Mouse (Mus musculus): ENCODE data around the gene Pdia6. TPM values are rescaled to one million over a fixed set of nuclear protein-coding genes. Genes with fewer than 3 reads are reported as not detected.

Pdia6 gene
- polyA plus RNA-seq, 1 experiment from 2014 or later, result 657 TPM

DNA sequence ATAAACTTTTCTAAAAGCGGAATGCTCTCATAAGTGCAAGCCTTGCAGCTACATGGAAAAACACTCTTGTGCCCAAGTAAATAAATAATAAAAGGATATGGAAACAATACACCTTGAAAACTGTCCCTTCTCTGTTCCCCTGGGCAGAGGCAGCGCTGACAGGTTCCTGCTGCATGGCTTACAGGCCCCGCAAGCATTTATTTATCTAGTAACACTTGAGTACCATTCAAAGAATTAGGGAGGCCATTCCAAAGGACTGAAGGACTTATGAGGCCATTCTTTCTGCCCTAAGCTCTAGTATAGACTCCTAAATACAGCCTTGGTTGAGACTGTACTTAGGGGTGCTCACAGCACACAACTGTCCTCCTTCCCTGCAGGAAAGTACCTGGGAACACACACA is 52.1 kb downstream of the Pdia6 start:
- no peak for DNase-seq (ENCODE audit: low spot score)
- Histone ChIP-seq H3K4me3 (no peak overlapping the region), H3K27ac (no peak overlapping the region), H3K9me3 (replicated peaks) (no peaks in the 10 kb centered on the region), H3K36me3 (no peaks in the 10 kb centered on the region), H3K4me1 (no peaks in the 10 kb centered on the region; the same call in 1 of the 2 replicates), H3K27me3 (ENCODE audit: low read depth, poor library complexity, severe bottlenecking) (peaks cover 20% of the 10 kb centered on the region)
- 88% methylated on average over 3 of the region's 3 CpGs for WGBS

DNA sequence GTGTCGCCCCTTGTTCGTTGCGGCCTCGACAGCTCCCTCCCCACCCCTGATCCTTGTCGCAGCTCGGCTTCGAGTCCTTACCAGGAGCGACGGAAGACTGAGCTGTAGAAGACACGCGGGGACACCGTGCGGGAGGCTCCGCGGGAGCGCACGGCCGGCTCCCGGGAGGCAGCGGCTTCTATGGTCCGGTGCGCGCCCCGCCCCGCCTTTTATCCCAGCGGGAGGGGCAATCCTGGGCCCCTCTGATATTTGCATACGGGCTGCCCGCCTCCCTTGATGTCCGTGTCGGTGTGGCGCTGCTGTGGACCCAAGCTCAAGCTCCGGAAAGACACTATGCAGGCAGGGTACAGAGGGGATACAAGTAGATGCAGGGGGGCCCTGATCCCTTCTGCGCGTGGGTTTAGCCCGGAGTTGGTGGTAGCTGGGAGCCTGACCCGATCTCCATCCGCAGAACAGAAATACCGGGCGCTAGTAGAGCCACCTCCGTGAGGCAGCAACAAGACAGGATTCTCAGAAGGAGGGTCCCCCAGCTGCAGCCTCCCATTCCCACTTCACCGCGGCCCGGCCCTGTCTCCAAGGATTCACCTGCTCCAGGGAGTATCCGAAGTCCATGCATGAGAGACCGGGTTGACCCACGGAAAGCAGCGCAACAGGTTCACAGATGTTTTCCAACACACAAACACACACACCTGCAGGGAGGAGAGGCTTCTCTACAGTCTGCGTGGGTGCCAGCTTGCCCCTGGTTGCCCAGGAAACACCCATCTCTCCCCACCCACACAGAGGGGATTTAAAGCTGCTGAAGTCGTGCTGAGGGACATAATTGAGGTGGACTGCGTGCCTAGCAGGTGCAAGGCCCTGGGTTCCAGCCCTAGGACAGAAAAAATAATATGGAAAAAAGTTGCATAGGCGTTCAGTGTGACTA is 58.5 kb downstream of the Pdia6 start:
- H3K36me3 ChIP-seq, result no peaks in the 10 kb centered on the region
- DNase-seq (ENCODE audit: low spot score), result peak; percentile 48
- H3K4me3 ChIP-seq, result peak overlapping the region; percentile 54
- H3K27ac ChIP-seq, result no peak overlapping the region
- peaks cover 58% of the 10 kb centered on the region for H3K27me3 ChIP-seq (ENCODE audit: low read depth, poor library complexity, severe bottlenecking)
- peaks cover 9% of the 10 kb centered on the region for H3K4me1 ChIP-seq
- H3K9me3 ChIP-seq (replicated peaks), result no peaks in the 10 kb centered on the region
- WGBS, result 4% methylated on average over 51 of the region's 51 CpGs

DNA sequence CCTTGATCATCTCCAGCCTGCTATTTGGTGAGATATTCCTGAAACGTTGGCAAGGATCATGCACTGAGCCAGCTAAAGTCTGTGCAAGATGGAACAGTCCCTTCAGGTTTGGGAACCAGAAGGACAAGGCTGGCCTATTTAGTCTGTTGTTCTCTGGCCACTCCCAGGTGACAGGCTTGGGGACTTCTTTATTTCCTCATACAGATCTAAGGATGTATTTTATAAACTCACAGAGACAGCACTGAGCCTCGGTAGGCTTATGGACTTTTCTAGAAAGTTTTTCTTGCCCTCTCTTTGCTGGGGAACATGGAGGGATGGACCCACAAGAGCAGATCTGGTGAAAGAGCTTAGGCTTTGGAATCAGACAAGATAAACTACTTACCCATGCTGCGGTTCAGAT is 62.9 kb downstream of the Pdia6 start, which contains the start of gene Atp6v1c2:
TSS of gene Atp6v1c2 (minus strand) at position 101 of the 400 bp plus-strand sequence.
- no peak for DNase-seq (ENCODE audit: low spot score)
- 85% methylated on average over 3 of the region's 3 CpGs for WGBS
- Histone ChIP-seq H3K27ac (no peak within 1 kb of the TSS), H3K9me3 (replicated peaks) (no peaks in the 10 kb centered on the region), H3K4me3 (no peak within 1 kb of the TSS), H3K36me3 (no peaks in the 10 kb centered on the region), H3K27me3 (ENCODE audit: low read depth, poor library complexity, severe bottlenecking) (peaks cover 32% of the 10 kb centered on the region), H3K4me1 (peaks cover 7% of the 10 kb centered on the region)

DNA sequence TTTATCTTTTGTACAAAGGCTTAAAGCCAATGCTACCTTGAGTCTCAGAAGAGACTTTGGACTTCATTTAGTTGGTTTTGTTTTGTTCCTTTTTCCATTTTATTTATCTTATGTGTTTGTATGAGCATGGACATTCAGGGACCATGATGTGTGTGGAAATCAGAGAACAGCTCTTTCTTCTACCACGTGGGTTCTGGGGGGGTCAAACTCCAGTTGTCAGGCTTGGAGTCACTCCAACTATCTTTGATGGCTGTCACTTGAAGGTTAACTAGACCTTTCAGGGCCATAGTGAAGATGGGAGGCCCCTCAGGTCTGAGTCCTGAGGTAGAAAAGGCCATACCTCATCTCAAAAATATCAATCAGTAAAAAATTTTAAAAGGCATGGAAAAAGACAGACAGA is 67.1 kb downstream of the Pdia6 start:
- Histone ChIP-seq H3K36me3 (no peaks in the 10 kb centered on the region), H3K27ac (no peak overlapping the region), H3K4me1 (no peaks in the 10 kb centered on the region), H3K27me3 (ENCODE audit: low read depth, poor library complexity, severe bottlenecking) (0 out of 2 replicates have a peak, but pooled peaks cover 3% of the 10 kb centered on the region), H3K4me3 (no peak overlapping the region), H3K9me3 (replicated peaks) (no peaks in the 10 kb centered on the region)
- DNase-seq (ENCODE audit: low spot score), result no peak
- 26% methylated on average over 1 of the region's 1 CpGs for WGBS

Other genes with a start within 250 kb of the Pdia6 start
- gene Kcnf1, start 89.7 kb upstream of the Pdia6 start, polyA plus RNA-seq (2016; fragmentation: Nextera tagmentation; extraction: Ambion mirVana), result 0.33 and 0.53 TPM in 2 replicates
- 0.36 and 0.49 TPM in 2 replicates for gene Atp6v1c2, start 62.8 kb downstream of the Pdia6 start, polyA plus RNA-seq (2016; fragmentation: Nextera tagmentation; extraction: Ambion mirVana)
- 39.7 and 46.9 TPM in 2 replicates for gene Nol10, start 81.9 kb downstream of the Pdia6 start, polyA plus RNA-seq (2016; fragmentation: Nextera tagmentation; extraction: Ambion mirVana)